Mouse (Mus musculus) liver, postnatal 0 days (tissue): ENCODE data around the gene Ddx25.

Experiments used
- CTCF ChIP-seq: sonication (generic); IDR thresholded peaks from 2 replicates; pipeline ENCODE4 v1.5.1; 2016; ENCODE audit warnings: antibody characterized with exemption, low read depth
- EP300 ChIP-seq: IDR thresholded peaks from 2 replicates; pipeline ENCODE4 v1.6.1; 2016; ENCODE audit warnings: antibody characterized with exemption, low read depth, mild to moderate bottlenecking

DNA sequence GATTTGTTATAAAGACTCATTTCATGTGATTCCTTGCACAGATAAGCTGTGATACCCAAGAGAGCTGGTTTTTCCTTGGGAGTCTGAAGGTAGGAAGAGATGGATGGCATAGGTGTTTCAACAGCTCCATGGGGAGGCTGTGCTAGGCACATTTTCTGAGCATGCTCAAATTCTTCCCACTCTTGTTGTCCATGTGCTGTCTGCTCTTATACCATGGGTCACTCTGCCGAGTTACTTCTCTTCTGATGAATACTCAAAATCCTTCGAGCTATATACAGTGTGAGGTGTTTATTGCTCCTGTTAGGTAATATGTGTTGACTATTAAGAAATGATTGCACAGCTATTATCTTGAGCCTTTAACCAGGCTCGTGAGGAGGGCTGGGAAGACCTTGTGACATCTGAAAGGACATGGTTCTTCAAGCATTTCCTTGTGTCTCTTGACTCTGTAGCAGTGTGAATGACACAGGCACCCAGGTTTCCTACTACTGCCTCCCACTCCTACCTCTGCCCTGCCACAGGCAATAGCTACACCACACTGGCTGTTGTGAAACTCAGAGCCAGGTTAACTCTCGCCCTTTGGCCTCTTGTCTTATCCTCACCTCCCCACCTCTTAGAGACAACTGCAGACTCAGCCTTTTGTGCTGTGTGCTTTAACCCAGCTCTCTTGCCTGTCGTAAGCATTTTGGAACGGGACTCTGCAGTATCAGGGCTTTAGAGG lies 37.5 kb downstream of the Ddx25 start:
- TF ChIP-seq CTCF: no peak
- no peak for TF ChIP-seq EP300
